Mouse (Mus musculus) WW6 (cell line): ENCODE results near the gene Olfr441.
"Not testable (repeated sequence)": the region's sequence is repeated elsewhere in the genome, so short reads cannot be mapped to it uniquely, and the experiment has no call there.

Source experiments
- DNase-seq: peaks from one replicate; pipeline ENCODE4 v3.0.0-alpha.2; 2013; ENCODE audit warnings: low read depth, low spot score

Gene Olfr441

GRCm38 (mm10) chr6:43106069-43106468 is at the start of gene Olfr441:
Gene Olfr441, plus strand, starts transcription at chr6:43106369.
- not testable (repeated sequence) for DNase-seq

DNA sequence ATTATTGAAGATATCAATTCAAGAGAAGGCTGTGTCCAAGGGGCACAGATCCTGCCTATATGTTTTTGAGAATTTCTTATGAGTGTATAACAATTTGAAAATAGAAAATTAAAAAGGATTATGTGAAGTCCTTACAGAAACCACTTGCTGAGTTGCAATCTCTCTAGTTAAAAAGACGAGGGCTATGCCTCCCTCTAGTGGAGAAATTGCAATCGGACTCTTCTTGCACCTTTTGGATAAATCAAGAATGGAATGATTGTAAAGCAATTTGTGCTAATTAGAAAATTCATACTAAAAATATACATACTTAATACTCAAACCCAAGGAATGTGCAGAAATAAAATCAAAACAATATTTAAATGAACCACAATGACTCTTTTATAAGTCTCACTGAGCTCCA is 27.4 kb upstream of the Olfr441 start:
- DNase-seq = no peak

DNA sequence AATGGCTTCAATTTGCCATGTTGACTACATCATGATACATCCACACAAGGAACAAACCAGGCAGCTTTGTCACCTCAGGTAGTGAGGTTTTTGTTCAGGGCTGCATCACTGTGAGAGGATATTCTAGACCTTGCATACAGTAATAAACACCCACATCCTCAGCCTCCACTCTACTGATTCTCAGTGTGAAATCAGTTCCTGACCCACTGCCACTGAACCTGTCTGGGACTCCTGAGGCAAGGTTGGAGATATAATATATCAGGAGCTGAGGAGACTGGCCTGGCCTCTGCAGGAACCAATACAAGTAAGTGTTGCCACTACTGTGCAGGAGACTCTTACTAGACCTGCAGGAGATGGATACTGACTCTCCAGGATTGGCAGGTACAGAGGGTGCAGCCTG is 24.8 kb upstream of the Olfr441 start:
- not testable (repeated sequence) for DNase-seq

- DNase-seq = not testable (repeated sequence)
Observed at GRCm38 (mm10) chr6:43146267-43146666, 40.1 kb downstream of the Olfr441 start, which contains the start of gene Olfr237-ps1. Gene Olfr237-ps1, plus strand, starts transcription at chr6:43146567.

- no peak for DNase-seq
Observed at GRCm38 (mm10) chr6:43159502-43159901, 53.3 kb downstream of the Olfr441 start.

DNA sequence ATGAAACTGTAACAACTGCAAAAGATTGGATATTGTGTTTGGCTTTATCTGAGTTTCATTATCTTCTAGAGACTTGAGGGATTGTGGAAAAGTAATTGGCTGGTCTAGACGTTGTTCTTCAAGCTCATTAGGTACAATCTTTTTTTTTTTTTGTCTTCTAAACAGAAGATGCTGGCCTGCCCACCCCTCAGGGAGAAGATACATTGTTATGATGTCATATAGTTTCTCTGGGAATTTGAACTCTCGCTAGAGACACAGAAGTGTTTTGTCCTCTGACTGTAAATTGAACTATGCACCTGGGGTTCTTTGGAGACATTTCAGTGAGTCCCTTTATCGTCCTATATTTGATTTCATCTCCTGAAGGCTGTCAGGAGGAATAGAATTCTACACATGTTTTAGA is 56.8 kb downstream of the Olfr441 start, which contains the start of gene Olfr437:
Gene Olfr437 (plus strand): TSS at position 301 of the 400 bp plus-strand sequence.
- DNase-seq = no peak

DNA sequence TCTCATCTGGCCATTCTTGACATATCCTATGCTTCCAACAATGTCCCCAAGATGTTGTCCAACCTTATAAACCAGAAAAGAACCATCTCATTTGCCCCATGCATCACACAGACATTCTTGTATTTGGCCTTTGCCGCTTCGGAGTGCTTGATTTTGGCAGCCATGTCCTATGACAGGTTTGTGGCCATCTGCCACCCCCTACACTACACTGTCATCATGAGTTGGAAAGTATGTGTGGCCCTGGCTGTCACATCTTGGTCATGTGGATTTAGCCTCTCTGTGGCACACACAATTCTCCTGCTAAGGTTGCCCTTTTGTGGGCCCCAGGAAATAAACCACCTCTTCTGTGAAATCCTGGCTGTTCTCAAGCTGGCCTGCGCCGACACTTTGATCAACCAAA is 61.1 kb downstream of the Olfr441 start:
- no peak for DNase-seq
